Mouse (Mus musculus) C2C12 (cell line): ENCODE measurements around the gene Lgr6.

ENCODE experiments used
- CTCF ChIP-seq: IDR thresholded peaks from one replicate; pipeline ENCODE4 v1.5.1; 2011; ENCODE audit not compliant: control insufficient read depth, insufficient read depth, insufficient read length
- MYOD1 ChIP-seq: IDR thresholded peaks from one replicate; pipeline ENCODE4 v1.6.1; 2011; ENCODE audit warnings: low read depth; ENCODE audit not compliant: control insufficient read depth, insufficient read length
- MYOG ChIP-seq: IDR thresholded peaks from one replicate; pipeline ENCODE4 v1.6.1; 2011; ENCODE audit not compliant: control insufficient read depth, insufficient read length; ENCODE audit errors: extremely low read depth

- TF ChIP-seq CTCF, result no peak
- TF ChIP-seq MYOG, result no peak
- TF ChIP-seq MYOD1, result no peak
These were observed 139.6 kb downstream of the Lgr6 start for GRCm38 (mm10) chr1:134965430-134965829.
